16 mouse cellular contexts compared by ENCODE assay signal in genomic region chr4:55398901-55399300, GRCm38 (mm10). TPM values are rescaled to one million over a fixed set of nuclear protein-coding genes. Genes with fewer than 3 reads are reported as not detected.
A peak's percentile ranks its signal among the peaks of the same experiment; 100 is the strongest.
DNase-seq lines count a peak whose midpoint lies in the region; ATAC-seq and TF ChIP-seq lines count a peak whose summit lies in the region.
"Had no signal": no experiment of that assay in that cellular context is flagged by ENCODE, and none has a peak within 500 bp of the region (broad histone marks: within the 10 kb centered on the region; RNA-seq: fewer than 3 reads in every experiment).

No protein-coding gene starts in this region.

- TF ChIP-seq EP300 in stomach, postnatal 0 days (optimal IDR thresholded peaks at IDR 0.05): no peak

- H3K4me3 ChIP-seq in hindbrain, embryonic 16.5 days (ENCODE audit: low read length): no peak overlapping the region
- H3K4me3 ChIP-seq in hindbrain, embryonic 13.5 days: no peak overlapping the region
- no peak overlapping the region for H3K4me3 ChIP-seq in midbrain, embryonic 16.5 days (ENCODE audit: low read depth, low read length)
- H3K4me3 ChIP-seq in midbrain, embryonic 14.5 days (replicated peaks; ENCODE audit: low read depth, low read length): no peak overlapping the region
- H3K4me3 ChIP-seq in intestine, embryonic 14.5 days (ENCODE audit: low read depth, low read length): no peak overlapping the region
- H3K4me3 ChIP-seq in stomach, postnatal 0 days (ENCODE audit: low read depth, low read length): no peak overlapping the region
- H3K4me3 ChIP-seq: embryonic facial prominence, embryonic 15.5 days; hindbrain, embryonic 10.5 days; limb, embryonic 15.5 days; liver, embryonic 15.5 days; midbrain, embryonic 10.5 days had no signal

- 91% methylated on average over 11 of the region's 11 CpGs for WGBS in hindbrain, embryonic 16.5 days
- 93% methylated on average over 11 of the region's 11 CpGs for WGBS in hindbrain, embryonic 13.5 days
- 82% methylated on average over 11 of the region's 11 CpGs for WGBS in midbrain, embryonic 16.5 days
- WGBS in midbrain, embryonic 14.5 days: 90% methylated on average over 11 of the region's 11 CpGs
- WGBS in intestine, embryonic 14.5 days: 52% methylated on average over 11 of the region's 11 CpGs
- 52% methylated on average over 11 of the region's 11 CpGs for WGBS in stomach, postnatal 0 days

- H3K4me1 ChIP-seq in hindbrain, embryonic 16.5 days (ENCODE audit: control insufficient read depth, insufficient read depth, low read depth, low read length): no peaks in the 10 kb centered on the region
- no peaks in the 10 kb centered on the region for H3K4me1 ChIP-seq in hindbrain, embryonic 13.5 days (replicated peaks)
- H3K4me1 ChIP-seq in midbrain, embryonic 16.5 days (ENCODE audit: control insufficient read depth, insufficient read depth, low read length): no peaks in the 10 kb centered on the region
- no peaks in the 10 kb centered on the region for H3K4me1 ChIP-seq in midbrain, embryonic 14.5 days (ENCODE audit: control insufficient read depth, insufficient read depth, low read length)
- H3K4me1 ChIP-seq in intestine, embryonic 14.5 days (replicated peaks; ENCODE audit: control insufficient read depth, insufficient read depth, low read length): no peaks in the 10 kb centered on the region
- no peaks in the 10 kb centered on the region for H3K4me1 ChIP-seq in stomach, postnatal 0 days (replicated peaks; ENCODE audit: control insufficient read depth, insufficient read depth)
- H3K4me1 ChIP-seq: liver, embryonic 15.5 days had no signal

- H3K27me3 ChIP-seq in hindbrain, embryonic 16.5 days (replicated peaks; ENCODE audit: control insufficient read depth, insufficient read depth, low read length): no peaks in the 10 kb centered on the region
- H3K27me3 ChIP-seq in hindbrain, embryonic 13.5 days: no peaks in the 10 kb centered on the region
- H3K27me3 ChIP-seq in midbrain, embryonic 16.5 days (ENCODE audit: control insufficient read depth, insufficient read depth, low read depth, low read length): no peaks in the 10 kb centered on the region
- no peaks in the 10 kb centered on the region for H3K27me3 ChIP-seq in midbrain, embryonic 14.5 days (ENCODE audit: control insufficient read depth, insufficient read depth, low read length)
- no peaks in the 10 kb centered on the region for H3K27me3 ChIP-seq in intestine, embryonic 14.5 days (replicated peaks; ENCODE audit: control insufficient read depth, insufficient read depth, low read length)
- no peaks in the 10 kb centered on the region for H3K27me3 ChIP-seq in stomach, postnatal 0 days (ENCODE audit: control insufficient read depth, insufficient read depth, low read length)
- H3K27me3 ChIP-seq: embryonic facial prominence, embryonic 15.5 days; limb, embryonic 15.5 days; liver, embryonic 15.5 days had no signal

- DNase-seq in midbrain, embryonic 14.5 days: no peak
- no peak for DNase-seq in intestine, embryonic 14.5 days (ENCODE audit: low spot score)
- no peak for DNase-seq in stomach, postnatal 0 days (ENCODE audit: low spot score)
- DNase-seq: cerebellum, adult 11-12 months; layer of hippocampus, postnatal 36 days had no signal

- H3K36me3 ChIP-seq in hindbrain, embryonic 16.5 days (ENCODE audit: control insufficient read depth, insufficient read depth, low read length): no peaks in the 10 kb centered on the region
- no peaks in the 10 kb centered on the region for H3K36me3 ChIP-seq in hindbrain, embryonic 13.5 days
- H3K36me3 ChIP-seq in midbrain, embryonic 16.5 days (ENCODE audit: control insufficient read depth, insufficient read depth, low read length): no peaks in the 10 kb centered on the region
- H3K36me3 ChIP-seq in midbrain, embryonic 14.5 days (ENCODE audit: control insufficient read depth, insufficient read depth, low read length): no peaks in the 10 kb centered on the region
- no peaks in the 10 kb centered on the region for H3K36me3 ChIP-seq in intestine, embryonic 14.5 days (ENCODE audit: control insufficient read depth, insufficient read depth, low read length)
- H3K36me3 ChIP-seq in stomach, postnatal 0 days (ENCODE audit: control insufficient read depth, insufficient read depth, low read length): no peaks in the 10 kb centered on the region
- H3K36me3 ChIP-seq: embryonic facial prominence, embryonic 15.5 days; G1E; hindbrain, embryonic 10.5 days; limb, embryonic 15.5 days; liver, embryonic 15.5 days; midbrain, embryonic 10.5 days had no signal

- no peak overlapping the region for H3K4me2 ChIP-seq in hindbrain, embryonic 16.5 days (ENCODE audit: low read length)
- H3K4me2 ChIP-seq in hindbrain, embryonic 13.5 days: no peak overlapping the region
- peak overlapping the region; percentile 16; the same call in 1 of the 2 replicates for H3K4me2 ChIP-seq in midbrain, embryonic 16.5 days (ENCODE audit: low read length)
- H3K4me2 ChIP-seq in midbrain, embryonic 14.5 days (ENCODE audit: low read length): no peak overlapping the region
- H3K4me2 ChIP-seq in intestine, embryonic 14.5 days (ENCODE audit: low read length): peak overlapping the region; percentile 37; the same call in 1 of the 2 replicates
- peak overlapping the region; percentile 32 for H3K4me2 ChIP-seq in stomach, postnatal 0 days (replicated peaks; ENCODE audit: low read depth)
- H3K4me2 ChIP-seq: embryonic facial prominence, embryonic 15.5 days; liver, embryonic 15.5 days had no signal

- H3K9ac ChIP-seq in hindbrain, embryonic 16.5 days (ENCODE audit: low read depth, low read length): no peak overlapping the region
- H3K9ac ChIP-seq in hindbrain, embryonic 13.5 days: no peak overlapping the region
- no peak overlapping the region for H3K9ac ChIP-seq in midbrain, embryonic 16.5 days (ENCODE audit: low read depth, low read length)
- no peak overlapping the region for H3K9ac ChIP-seq in midbrain, embryonic 14.5 days (replicated peaks; ENCODE audit: low read length)
- H3K9ac ChIP-seq in intestine, embryonic 14.5 days (ENCODE audit: low read length): no peak overlapping the region
- no peak overlapping the region for H3K9ac ChIP-seq in stomach, postnatal 0 days (ENCODE audit: low read length)
- H3K9ac ChIP-seq: embryonic facial prominence, embryonic 15.5 days; limb, embryonic 15.5 days; liver, embryonic 15.5 days had no signal

- ATAC-seq in hindbrain, embryonic 16.5 days: 0 out of 2 replicates have a peak, but pooled peaks have one; percentile 7
- ATAC-seq in hindbrain, embryonic 13.5 days (ENCODE audit: low FRiP score): no peak
- 0 out of 2 replicates have a peak, but pooled peaks have one; percentile 8 for ATAC-seq in midbrain, embryonic 16.5 days
- ATAC-seq in midbrain, embryonic 14.5 days (ENCODE audit: low FRiP score, low TSS enrichment): no peak
- no peak for ATAC-seq in intestine, embryonic 14.5 days (replicated peaks; ENCODE audit: low FRiP score, low TSS enrichment, low read depth)
- ATAC-seq in stomach, postnatal 0 days (ENCODE audit: low FRiP score, low TSS enrichment): no peak
- no peak for ATAC-seq in CD4-positive, CD25-positive, alpha-beta regulatory T cell, adult 4 months

- H3K9me3 ChIP-seq in hindbrain, embryonic 16.5 days (ENCODE audit: control insufficient read depth, low read length): no peaks in the 10 kb centered on the region
- H3K9me3 ChIP-seq in hindbrain, embryonic 13.5 days: no peaks in the 10 kb centered on the region
- H3K9me3 ChIP-seq in midbrain, embryonic 16.5 days (replicated peaks; ENCODE audit: control insufficient read depth, low read length, poor library complexity, severe bottlenecking): no peaks in the 10 kb centered on the region
- no peaks in the 10 kb centered on the region for H3K9me3 ChIP-seq in midbrain, embryonic 14.5 days (ENCODE audit: control insufficient read depth, low read length)
- peaks cover 5% of the 10 kb centered on the region; the same call in 1 of the 2 replicates for H3K9me3 ChIP-seq in intestine, embryonic 14.5 days (ENCODE audit: control insufficient read depth, low read length)
- H3K9me3 ChIP-seq in stomach, postnatal 0 days (ENCODE audit: control insufficient read depth, low read length): no peaks in the 10 kb centered on the region
- H3K9me3 ChIP-seq: embryonic facial prominence, embryonic 15.5 days; limb, embryonic 15.5 days; liver, embryonic 15.5 days; midbrain, embryonic 10.5 days had no signal

- no peak for TF ChIP-seq CTCF in stomach, postnatal 0 days (IDR thresholded peaks at IDR 0.05; ENCODE audit: low read depth)

- no peak overlapping the region for H3K27ac ChIP-seq in hindbrain, embryonic 16.5 days (ENCODE audit: low read depth, low read length)
- H3K27ac ChIP-seq in hindbrain, embryonic 13.5 days: no peak overlapping the region
- H3K27ac ChIP-seq in midbrain, embryonic 16.5 days (ENCODE audit: low read length): no peak overlapping the region
- H3K27ac ChIP-seq in midbrain, embryonic 14.5 days (replicated peaks; ENCODE audit: low read depth, low read length): no peak overlapping the region
- H3K27ac ChIP-seq in intestine, embryonic 14.5 days (ENCODE audit: low read depth): no peak overlapping the region
- no peak overlapping the region for H3K27ac ChIP-seq in stomach, postnatal 0 days (replicated peaks)
- H3K27ac ChIP-seq: embryonic facial prominence, embryonic 15.5 days; hindbrain, embryonic 10.5 days; limb, embryonic 15.5 days; liver, embryonic 15.5 days; macrophage; midbrain, embryonic 10.5 days had no signal

RNA-seq across cellular contexts. Expression of gene Rad23b, which starts 49.1 kb away (rescaled TPM):
- 85.4 and 88.0 TPM in 2 replicates for polyA plus RNA-seq in hindbrain, embryonic 16.5 days (2015; fragmentation: Nextera tagmentation; extraction: Ambion mirVana)
- 86.2 and 92.6 TPM in 2 replicates for polyA plus RNA-seq in hindbrain, embryonic 13.5 days (2015; fragmentation: Nextera tagmentation; extraction: Ambion mirVana)
- 84.4 and 86.0 TPM in 2 replicates for polyA plus RNA-seq in midbrain, embryonic 16.5 days (2015; fragmentation: Nextera tagmentation; extraction: Ambion mirVana)
- polyA plus RNA-seq in midbrain, embryonic 14.5 days (2014; fragmentation: Nextera tagmentation; extraction: Ambion mirVana): 82.0 and 83.9 TPM in 2 replicates
- 70.6 and 70.8 TPM in 2 replicates for polyA plus RNA-seq in intestine, embryonic 14.5 days (2014; fragmentation: Nextera tagmentation; extraction: Ambion mirVana)
- 68.9 and 75.9 TPM in 2 replicates for polyA plus RNA-seq in stomach, postnatal 0 days (2015; fragmentation: Nextera tagmentation; extraction: Ambion mirVana)
- 10 to 100 TPM; 13.0 to 18.1 TPM for polyA plus RNA-seq in CD4-positive, CD25-positive, alpha-beta regulatory T cell, adult 4 months (2017; shearing (Covaris generic))

Comparison
In these comparisons a context has a peak if more than half of its experiments do, and no peak if none do; other contexts are left out.
1. ATAC-seq: peak in hindbrain, embryonic 16.5 days (single experiment) and midbrain, embryonic 16.5 days (single experiment); none in hindbrain, embryonic 13.5 days (single experiment), midbrain, embryonic 14.5 days (single experiment), intestine, embryonic 14.5 days (single experiment), stomach, postnatal 0 days (single experiment) and CD4-positive, CD25-positive, alpha-beta regulatory T cell, adult 4 months (single experiment).
2. H3K4me2 ChIP-seq: peak in midbrain, embryonic 16.5 days (single experiment), intestine, embryonic 14.5 days (single experiment) and stomach, postnatal 0 days (single experiment); none in hindbrain, embryonic 16.5 days (single experiment), hindbrain, embryonic 13.5 days (single experiment) and midbrain, embryonic 14.5 days (single experiment).